Mouse (Mus musculus): ENCODE measurements at regions not wholly inside any gene's neighbourhood (a gene's known extent, or its start where the extent isn't known, plus 50 kb on each side); places are given as distances from the start of the nearest gene placed in this dataset.
"Not testable (repeated sequence)": the region's sequence is repeated elsewhere in the genome, so short reads cannot be mapped to it uniquely, and the experiment has no call there.

DNA sequence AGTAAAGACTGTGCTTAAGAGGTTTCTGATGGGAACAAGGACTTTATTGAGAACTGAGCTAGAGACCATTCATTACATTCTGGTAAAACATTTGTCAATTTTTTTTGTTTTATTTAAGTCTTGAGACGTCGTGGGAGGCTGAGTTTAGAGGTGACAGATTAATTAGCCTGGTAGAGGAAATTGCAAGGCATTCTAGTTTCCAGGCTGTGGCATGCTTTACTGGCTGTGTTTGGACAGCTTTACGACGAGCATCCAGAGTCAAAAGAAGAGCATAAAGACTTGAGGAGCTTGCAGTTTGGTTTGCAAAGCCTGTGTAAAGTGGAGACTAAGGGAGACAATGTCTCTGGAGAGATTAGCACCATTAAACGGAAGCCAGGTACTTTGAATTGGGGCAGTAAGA lies 154.0 kb upstream of the Got2 start:
- WGBS: 16% methylated on average over 5 of the region's 5 CpGs
- no peaks in the 10 kb centered on the region for H3K36me3 ChIP-seq
- H3K27me3 ChIP-seq (replicated peaks): no peaks in the 10 kb centered on the region
- no peak overlapping the region for H3K4me3 ChIP-seq (replicated peaks)
- no peak overlapping the region for H3K9ac ChIP-seq
- H3K4me1 ChIP-seq (replicated peaks): no peaks in the 10 kb centered on the region
- ATAC-seq: no peak
- H3K4me2 ChIP-seq (replicated peaks): no peak overlapping the region
- no peaks in the 10 kb centered on the region for H3K9me3 ChIP-seq
- H3K27ac ChIP-seq: no peak overlapping the region

- Histone ChIP-seq H3K4me1 (replicated peaks) (no peaks in the 10 kb centered on the region), H3K36me3 (no peaks in the 10 kb centered on the region), H3K4me2 (replicated peaks) (no peak overlapping the region), H3K4me3 (replicated peaks) (no peak overlapping the region), H3K27ac (no peak overlapping the region), H3K27me3 (replicated peaks) (no peaks in the 10 kb centered on the region), H3K9me3 (no peaks in the 10 kb centered on the region), H3K9ac (no peak overlapping the region)
- WGBS: 9% methylated on average over 1 of the region's 1 CpGs
- ATAC-seq: no peak
These were observed 151.9 kb upstream of the Got2 start for GRCm38 (mm10) chr8:96040216-96040615.

DNA sequence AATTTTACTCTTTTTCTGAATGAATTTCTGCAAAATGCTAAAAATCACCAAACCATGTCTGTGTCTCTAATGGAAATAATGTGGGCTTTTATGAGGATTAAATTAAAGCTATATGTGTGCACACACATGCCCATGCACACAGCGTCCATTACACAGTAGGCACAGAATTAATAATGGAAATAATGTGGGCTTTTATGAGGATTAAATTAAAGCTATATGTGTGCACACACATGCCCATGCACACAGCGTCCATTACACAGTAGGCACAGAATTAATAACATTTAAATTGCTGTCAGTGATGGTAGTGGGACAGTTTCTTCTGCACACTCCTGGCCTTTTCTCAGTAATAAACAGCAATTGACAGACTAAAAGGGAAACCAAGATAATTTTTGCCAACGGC lies 130.4 kb upstream of the Got2 start:
- H3K4me3 ChIP-seq (replicated peaks); H3K36me3 ChIP-seq; H3K27ac ChIP-seq; H3K27me3 ChIP-seq (replicated peaks); H3K4me1 ChIP-seq (replicated peaks); H3K9me3 ChIP-seq; ATAC-seq; H3K4me2 ChIP-seq (replicated peaks); H3K9ac ChIP-seq: not testable (repeated sequence)
- 82% methylated on average over 3 of the region's 3 CpGs for WGBS

DNA sequence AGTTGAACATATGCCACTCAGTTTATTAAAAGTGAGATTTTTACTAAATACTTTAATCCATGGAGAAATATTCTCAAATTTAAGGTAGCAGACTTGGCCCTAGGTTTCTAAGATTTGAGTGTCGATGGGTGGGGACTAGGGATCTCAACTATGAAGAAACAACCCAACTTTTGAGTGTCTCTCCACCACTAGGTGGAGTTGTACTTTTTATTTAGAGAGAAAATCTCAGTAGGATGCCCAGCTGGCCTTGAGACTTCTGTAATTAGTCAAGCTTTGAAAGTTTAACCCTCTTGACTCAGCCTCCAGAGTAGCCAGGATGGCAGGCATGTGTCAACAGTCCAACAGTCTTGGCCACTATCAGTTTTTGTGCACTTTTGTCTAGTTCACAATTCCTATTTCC lies 123.7 kb upstream of the Got2 start:
- ATAC-seq: no peak
- Histone ChIP-seq H3K27me3 (replicated peaks) (no peaks in the 10 kb centered on the region), H3K9me3 (no peaks in the 10 kb centered on the region), H3K36me3 (no peaks in the 10 kb centered on the region), H3K4me1 (replicated peaks) (no peaks in the 10 kb centered on the region), H3K9ac (no peak overlapping the region), H3K27ac (no peak overlapping the region), H3K4me3 (replicated peaks) (no peak overlapping the region), H3K4me2 (replicated peaks) (no peak overlapping the region)
- 86% methylated on average over 1 of the region's 1 CpGs for WGBS

DNA sequence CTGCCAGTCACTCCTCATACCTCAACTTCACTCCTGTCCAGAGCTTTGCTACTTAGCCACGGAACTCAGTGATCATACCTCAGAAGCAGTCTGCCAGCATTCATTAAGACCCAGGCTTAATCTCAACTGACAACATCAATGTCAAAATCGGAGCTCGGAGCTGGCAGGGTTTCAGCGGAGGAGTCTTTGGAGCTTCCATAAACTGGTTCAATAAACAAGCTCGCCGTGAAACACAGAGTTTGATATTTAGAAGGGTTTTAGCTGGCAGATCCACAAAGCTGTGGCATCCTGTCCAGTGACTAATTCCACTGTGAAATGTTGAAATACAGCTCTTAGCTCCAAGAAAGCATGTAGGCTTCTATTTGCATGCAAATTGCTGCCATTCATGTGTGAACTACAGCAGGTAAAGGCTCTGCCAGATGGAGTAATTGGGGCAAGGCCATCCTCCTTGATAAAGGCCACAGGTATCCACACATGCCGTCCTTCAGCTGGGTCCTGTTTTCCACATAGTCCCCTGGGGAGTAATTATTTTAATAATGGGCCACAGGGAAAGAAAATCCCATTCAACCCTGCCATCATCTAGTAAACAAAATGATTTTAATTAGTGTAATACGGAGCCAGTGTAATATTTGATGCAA lies 103.6 kb upstream of the Got2 start:
- H3K4me1 ChIP-seq (replicated peaks): no peaks in the 10 kb centered on the region
- no peak overlapping the region for H3K27ac ChIP-seq
- no peaks in the 10 kb centered on the region for H3K27me3 ChIP-seq (replicated peaks)
- H3K9me3 ChIP-seq: no peaks in the 10 kb centered on the region
- H3K4me2 ChIP-seq (replicated peaks): no peak overlapping the region
- no peak for ATAC-seq
- no peak overlapping the region for H3K4me3 ChIP-seq (replicated peaks)
- H3K36me3 ChIP-seq: no peaks in the 10 kb centered on the region
- 77% methylated on average over 8 of the region's 8 CpGs for WGBS
- H3K9ac ChIP-seq: no peak overlapping the region

- 89% methylated on average over 4 of the region's 4 CpGs for WGBS
- H3K36me3 ChIP-seq: no peaks in the 10 kb centered on the region
- no peak overlapping the region for H3K27ac ChIP-seq
- no peaks in the 10 kb centered on the region for H3K4me1 ChIP-seq (replicated peaks)
- no peaks in the 10 kb centered on the region for H3K27me3 ChIP-seq (replicated peaks)
- no peak for ATAC-seq
- no peak overlapping the region for H3K9ac ChIP-seq
- no peaks in the 10 kb centered on the region for H3K9me3 ChIP-seq
- no peak overlapping the region for H3K4me3 ChIP-seq (replicated peaks)
- H3K4me2 ChIP-seq (replicated peaks): no peak overlapping the region
These were observed 100.5 kb upstream of the Got2 start for GRCm38 (mm10) chr8:95988616-95989380.

- no peaks in the 10 kb centered on the region for H3K27me3 ChIP-seq (replicated peaks)
- no peak overlapping the region for H3K9ac ChIP-seq
- H3K4me2 ChIP-seq (replicated peaks): peak overlapping the region; percentile 26; the same call in 1 of the 2 replicates
- H3K4me1 ChIP-seq (replicated peaks): no peaks in the 10 kb centered on the region
- H3K27ac ChIP-seq: no peak overlapping the region
- no peaks in the 10 kb centered on the region for H3K9me3 ChIP-seq
- no peak overlapping the region for H3K4me3 ChIP-seq (replicated peaks)
- 21% methylated on average over 10 of the region's 10 CpGs for WGBS
- no peaks in the 10 kb centered on the region for H3K36me3 ChIP-seq
- no peak for ATAC-seq
These were observed 98.7 kb upstream of the Got2 start for GRCm38 (mm10) chr8:95987011-95987440.

DNA sequence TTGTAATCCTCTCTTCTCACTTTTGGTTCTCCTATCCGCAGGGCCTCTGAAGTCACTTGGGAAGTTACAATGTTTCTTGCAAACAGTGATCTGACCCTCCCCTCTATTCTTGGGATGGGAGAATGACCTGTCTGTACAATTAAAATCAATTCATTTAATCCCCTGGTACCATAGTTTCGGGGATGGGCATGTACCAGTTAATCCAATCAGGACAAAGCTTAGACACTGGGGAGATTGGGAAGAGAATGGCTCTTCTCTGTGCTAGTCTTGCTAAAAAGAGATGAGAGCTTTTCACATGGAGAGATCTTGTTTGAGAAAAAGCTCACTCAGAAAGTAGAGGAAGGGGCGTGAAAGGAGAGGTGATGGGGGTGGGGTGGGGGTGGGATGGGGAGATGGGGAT lies 98.1 kb upstream of the Got2 start:
- H3K9ac ChIP-seq: no peak overlapping the region
- no peak overlapping the region for H3K27ac ChIP-seq
- no peak overlapping the region for H3K4me3 ChIP-seq (replicated peaks)
- no peaks in the 10 kb centered on the region for H3K36me3 ChIP-seq
- ATAC-seq: no peak
- 74% methylated on average over 3 of the region's 3 CpGs for WGBS
- no peaks in the 10 kb centered on the region for H3K27me3 ChIP-seq (replicated peaks)
- no peaks in the 10 kb centered on the region for H3K4me1 ChIP-seq (replicated peaks)
- H3K9me3 ChIP-seq: no peaks in the 10 kb centered on the region
- H3K4me2 ChIP-seq (replicated peaks): no peak overlapping the region

GRCm38 (mm10) chr8:95983690-95984089 lies 95.3 kb upstream of the Got2 start:
- Histone ChIP-seq H3K36me3 (no peaks in the 10 kb centered on the region), H3K9me3 (no peaks in the 10 kb centered on the region), H3K4me3 (replicated peaks) (no peak overlapping the region), H3K27ac (no peak overlapping the region), H3K4me2 (replicated peaks) (no peak overlapping the region), H3K27me3 (replicated peaks) (no peaks in the 10 kb centered on the region), H3K9ac (no peak overlapping the region), H3K4me1 (replicated peaks) (no peaks in the 10 kb centered on the region)
- 59% methylated on average over 2 of the region's 2 CpGs for WGBS
- ATAC-seq: no peak

GRCm38 (mm10) chr8:95980405-95980804 lies 92.1 kb upstream of the Got2 start:
- H3K9me3 ChIP-seq: no peaks in the 10 kb centered on the region
- no peaks in the 10 kb centered on the region for H3K27me3 ChIP-seq (replicated peaks)
- ATAC-seq: no peak
- H3K4me2 ChIP-seq (replicated peaks): no peak overlapping the region
- no peak overlapping the region for H3K4me3 ChIP-seq (replicated peaks)
- 35% methylated on average over 2 of the region's 2 CpGs for WGBS
- H3K9ac ChIP-seq: no peak overlapping the region
- no peaks in the 10 kb centered on the region for H3K36me3 ChIP-seq
- H3K4me1 ChIP-seq (replicated peaks): no peaks in the 10 kb centered on the region
- H3K27ac ChIP-seq: no peak overlapping the region

DNA sequence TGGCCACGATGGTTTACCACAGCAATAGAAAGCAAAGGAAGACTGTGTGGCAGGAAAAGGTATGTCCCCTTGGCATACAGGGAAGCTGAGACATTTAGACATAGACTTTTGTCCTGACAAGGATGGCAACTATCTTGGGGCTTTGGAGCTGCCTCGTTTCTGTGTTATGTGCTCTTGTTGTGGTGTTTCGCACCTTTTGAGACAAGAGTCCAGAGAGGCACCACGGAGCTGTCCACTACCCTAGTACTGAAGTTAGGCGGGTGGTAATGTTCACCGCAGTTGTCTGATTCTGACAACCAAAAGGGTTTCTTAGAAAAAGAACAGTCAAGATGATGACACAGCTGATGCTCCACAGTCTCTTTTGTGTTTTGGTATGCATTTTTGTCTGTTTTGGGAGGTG lies 90.9 kb upstream of the Got2 start:
- Histone ChIP-seq H3K4me3 (replicated peaks) (no peak overlapping the region), H3K9me3 (no peaks in the 10 kb centered on the region), H3K9ac (no peak overlapping the region), H3K27me3 (replicated peaks) (no peaks in the 10 kb centered on the region), H3K4me1 (replicated peaks) (no peaks in the 10 kb centered on the region), H3K4me2 (replicated peaks) (no peak overlapping the region), H3K36me3 (no peaks in the 10 kb centered on the region), H3K27ac (no peak overlapping the region)
- WGBS: 53% methylated on average over 6 of the region's 6 CpGs
- ATAC-seq: no peak

DNA sequence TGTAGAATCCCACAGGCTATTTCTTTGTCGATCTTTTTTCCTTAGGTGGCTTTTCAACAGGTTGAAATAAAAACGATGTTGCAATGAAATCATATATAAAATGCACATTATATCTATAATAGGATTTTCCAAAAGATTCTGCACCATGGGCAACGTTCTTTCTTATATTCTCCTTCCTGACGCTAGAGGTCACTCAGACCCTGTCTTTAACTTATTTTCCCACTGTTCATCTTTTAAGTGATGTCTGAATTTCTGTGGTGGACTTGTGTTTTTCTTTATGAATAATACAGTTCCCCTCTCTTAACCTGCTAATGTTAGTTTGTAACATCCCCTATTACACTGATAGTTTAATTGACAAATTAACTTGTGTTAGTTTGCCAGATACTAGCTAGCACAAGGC lies 86.5 kb upstream of the Got2 start:
- Histone ChIP-seq H3K27me3 (replicated peaks) (no peaks in the 10 kb centered on the region), H3K36me3 (no peaks in the 10 kb centered on the region), H3K9ac (no peak overlapping the region), H3K4me2 (replicated peaks) (no peak overlapping the region), H3K9me3 (no peaks in the 10 kb centered on the region), H3K4me1 (replicated peaks) (no peaks in the 10 kb centered on the region), H3K27ac (no peak overlapping the region), H3K4me3 (replicated peaks) (no peak overlapping the region)
- WGBS: 21% methylated on average over 4 of the region's 4 CpGs
- ATAC-seq: no peak

GRCm38 (mm10) chr8:95974231-95974630 lies 85.9 kb upstream of the Got2 start:
- H3K4me3 ChIP-seq (replicated peaks): no peak overlapping the region
- H3K36me3 ChIP-seq: no peaks in the 10 kb centered on the region
- no peaks in the 10 kb centered on the region for H3K4me1 ChIP-seq (replicated peaks)
- 68% methylated on average over 5 of the region's 5 CpGs for WGBS
- H3K27ac ChIP-seq: no peak overlapping the region
- H3K9ac ChIP-seq: no peak overlapping the region
- H3K9me3 ChIP-seq: no peaks in the 10 kb centered on the region
- ATAC-seq: no peak
- no peaks in the 10 kb centered on the region for H3K27me3 ChIP-seq (replicated peaks)
- no peak overlapping the region for H3K4me2 ChIP-seq (replicated peaks)
